Mouse (Mus musculus): Measurements from ENCODE around the gene Mapk8. TPM values are rescaled to one million over a fixed set of nuclear protein-coding genes. Genes with fewer than 3 reads are reported as not detected.
"Not testable (repeated sequence)": the region's sequence is repeated elsewhere in the genome, so short reads cannot be mapped to it uniquely, and the experiment has no call there.

Gene Mapk8
- total RNA-seq (2021) = 10 to 100 TPM; 30.9 to 35.2 TPM
- long read RNA-seq, experiment 1 = 0 reads
- long read RNA-seq, experiment 2 = 0 reads

DNA sequence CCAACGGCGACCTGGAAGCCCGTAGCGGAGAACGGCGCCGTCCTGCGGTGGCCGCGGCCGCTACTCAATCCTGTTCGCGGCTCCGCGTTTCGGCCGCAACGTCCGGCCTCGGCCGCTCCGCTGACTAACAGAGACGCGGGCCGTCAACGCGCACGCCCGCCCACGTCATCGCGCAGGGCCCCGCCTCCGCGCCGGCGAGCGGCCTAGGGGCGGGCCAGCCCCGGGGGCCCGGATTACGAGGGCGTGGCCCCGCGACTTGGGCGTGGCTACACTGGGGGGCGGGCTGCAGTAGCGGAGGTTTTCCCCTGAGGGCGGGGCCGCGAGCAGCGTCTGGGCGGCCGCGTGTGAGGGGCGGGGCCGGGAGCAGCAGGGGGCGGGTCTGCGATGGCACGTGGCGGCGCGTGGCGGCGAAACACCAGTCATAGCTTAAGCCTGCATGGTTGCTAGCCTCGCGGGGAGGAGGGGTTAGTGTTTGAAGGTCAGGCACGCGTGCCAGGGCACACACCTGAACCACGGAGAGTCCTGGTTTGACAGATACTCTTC lies at the start of gene Mapk8:
Mapk8 (minus strand) TSS at position 132 of the 543 bp plus-strand sequence.
- peak; percentile 99 for DNase-seq

DNA sequence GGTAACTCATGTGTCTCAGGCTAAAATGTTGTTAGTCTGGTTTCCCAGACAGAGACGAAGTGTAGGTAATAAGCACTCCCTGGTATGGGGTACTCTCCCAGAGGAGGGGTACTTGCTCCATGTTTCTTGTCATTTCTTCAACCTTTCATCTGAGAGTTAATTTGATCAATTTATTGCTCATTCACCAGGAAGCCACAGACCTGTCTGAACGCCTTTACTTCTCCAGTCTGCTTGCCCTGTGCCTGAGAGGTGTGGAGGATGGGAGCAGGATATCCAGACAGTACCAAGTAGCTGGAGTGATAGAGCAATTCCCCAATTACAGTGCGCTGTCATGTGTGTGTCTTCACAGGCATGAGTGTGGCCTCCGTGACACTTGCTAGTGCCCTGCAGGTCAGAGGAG lies 48.3 kb upstream of the Mapk8 start:
- no peak for DNase-seq

DNA sequence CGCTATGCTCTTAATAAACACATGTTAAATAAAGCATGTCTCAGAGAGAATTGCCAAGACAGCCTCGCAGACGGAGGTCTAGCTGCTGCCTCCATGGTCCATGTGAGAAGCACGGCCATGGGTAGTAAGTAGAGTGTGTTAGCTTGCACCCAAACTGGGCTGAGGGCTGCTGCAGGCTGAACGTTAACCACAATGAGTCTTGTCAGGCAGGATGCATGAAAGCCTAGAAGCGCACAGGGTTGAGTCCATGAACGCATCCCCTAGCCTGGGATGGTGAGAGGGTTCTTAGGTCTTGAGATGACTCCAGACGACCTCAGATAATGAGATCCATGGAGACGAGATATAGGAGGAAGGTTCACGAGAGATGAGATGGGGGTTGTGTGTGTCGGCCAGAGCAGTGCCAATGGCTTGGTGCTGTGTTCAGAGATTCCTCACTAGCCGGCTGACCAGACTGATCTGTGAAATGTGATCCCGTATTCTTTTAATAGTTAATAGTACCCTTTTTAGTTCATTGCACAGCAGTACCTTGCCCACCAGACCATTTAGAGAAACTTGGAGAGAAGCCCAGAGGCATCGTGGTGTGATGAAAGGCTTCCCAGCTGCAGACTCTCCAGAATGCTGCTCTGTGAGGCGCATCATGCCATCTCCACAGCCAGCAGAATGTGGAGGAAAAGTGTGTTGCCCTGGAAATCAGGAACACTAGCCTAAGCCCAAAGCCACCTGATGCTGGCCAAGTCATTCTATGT lies 41.0 kb upstream of the Mapk8 start:
- no peak for DNase-seq

DNA sequence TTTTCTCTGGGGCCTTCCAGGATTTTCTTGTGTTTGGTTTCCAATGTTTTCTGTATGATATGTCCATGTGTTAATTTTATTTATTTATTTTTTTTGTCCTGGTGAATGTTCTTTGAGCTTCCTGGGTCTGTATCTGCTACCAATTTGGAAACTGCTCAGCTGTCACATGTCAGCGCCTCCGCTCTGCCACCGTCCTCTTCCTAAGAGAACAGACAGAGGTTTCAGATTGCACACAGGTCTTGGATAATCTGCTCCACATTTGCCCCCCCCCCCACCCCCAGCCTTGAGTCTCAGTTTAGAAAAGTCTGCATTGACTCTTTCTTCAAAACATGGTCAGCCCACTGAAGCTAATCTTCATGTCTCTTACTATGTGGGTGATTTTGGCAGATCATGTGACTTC lies 35.0 kb upstream of the Mapk8 start:
- DNase-seq = no peak

DNA sequence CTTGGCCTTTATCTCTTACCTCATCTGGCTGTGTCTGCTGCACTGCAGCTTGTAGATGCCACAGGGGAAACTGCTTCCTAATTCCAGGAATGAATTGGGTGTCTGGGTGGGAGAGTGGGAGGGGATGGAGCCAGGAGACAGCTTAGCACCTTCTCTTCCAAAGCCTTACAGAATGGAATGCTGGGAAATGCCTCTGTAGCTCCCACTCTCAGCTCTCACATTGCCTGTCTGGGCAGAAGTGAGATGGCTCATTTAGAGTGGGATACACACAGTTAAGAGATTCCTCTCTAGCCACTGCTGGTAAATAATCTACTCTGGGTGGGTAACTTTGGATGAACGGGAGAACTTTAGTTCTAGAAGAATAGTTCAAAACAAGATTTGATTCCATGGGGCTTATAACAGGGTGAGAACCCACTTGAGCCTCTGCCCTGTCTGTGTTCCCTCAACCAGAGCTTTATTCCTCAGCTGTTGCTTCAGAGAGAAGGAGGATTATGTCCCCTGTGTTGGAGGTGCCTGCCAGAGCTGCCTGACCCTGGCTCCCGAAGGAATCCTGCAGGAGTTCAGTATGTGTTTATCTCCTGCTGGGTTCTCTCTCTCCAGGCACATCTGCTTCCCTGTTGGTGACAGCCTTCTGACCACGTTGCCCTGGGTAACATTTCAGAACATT lies 29.3 kb upstream of the Mapk8 start:
- DNase-seq = no peak

DNA sequence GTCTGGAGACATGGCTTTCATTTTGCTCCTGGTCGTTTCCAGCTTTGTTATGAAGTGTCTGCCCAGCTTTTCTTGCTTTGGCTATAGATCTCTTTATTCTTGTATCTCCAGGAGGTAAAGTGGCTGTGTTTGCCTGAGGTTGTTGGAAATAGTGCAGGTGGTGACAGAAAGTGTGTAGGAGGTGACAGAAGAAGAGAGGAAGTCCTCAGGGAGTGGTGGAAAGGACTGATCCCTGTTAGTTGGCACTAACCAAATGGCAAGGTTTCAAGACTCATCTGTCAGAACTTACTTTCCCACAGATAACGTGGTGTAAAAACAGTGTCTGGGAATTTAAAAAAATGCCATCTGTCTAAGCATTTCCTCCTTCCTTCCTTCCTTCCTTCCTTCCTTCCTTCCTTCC lies 27.5 kb upstream of the Mapk8 start:
- no peak for DNase-seq

DNA sequence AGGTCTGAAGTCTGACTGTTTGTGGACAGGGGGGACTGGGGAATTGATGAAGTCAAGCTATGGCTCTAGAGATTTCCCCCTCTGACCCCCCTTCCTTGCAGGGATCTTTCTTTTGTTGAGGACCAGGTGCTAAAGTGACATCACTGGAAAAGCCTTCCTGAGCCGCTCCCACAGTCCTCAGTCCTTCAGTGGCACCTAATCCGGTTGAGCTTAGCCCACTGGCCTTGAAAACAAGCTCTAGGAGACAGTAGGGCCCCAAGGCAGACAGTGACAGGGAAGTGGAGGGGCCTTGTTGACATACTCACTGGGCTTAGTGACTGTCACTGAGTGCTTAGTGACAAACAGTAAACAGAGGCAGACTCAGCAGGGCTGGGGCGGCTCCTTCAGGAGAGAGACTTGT lies 24.4 kb upstream of the Mapk8 start, which contains the start of gene Frmpd2:
Frmpd2 (plus strand) TSS at position 366 of the 400 bp plus-strand sequence.
- DNase-seq = no peak

DNA sequence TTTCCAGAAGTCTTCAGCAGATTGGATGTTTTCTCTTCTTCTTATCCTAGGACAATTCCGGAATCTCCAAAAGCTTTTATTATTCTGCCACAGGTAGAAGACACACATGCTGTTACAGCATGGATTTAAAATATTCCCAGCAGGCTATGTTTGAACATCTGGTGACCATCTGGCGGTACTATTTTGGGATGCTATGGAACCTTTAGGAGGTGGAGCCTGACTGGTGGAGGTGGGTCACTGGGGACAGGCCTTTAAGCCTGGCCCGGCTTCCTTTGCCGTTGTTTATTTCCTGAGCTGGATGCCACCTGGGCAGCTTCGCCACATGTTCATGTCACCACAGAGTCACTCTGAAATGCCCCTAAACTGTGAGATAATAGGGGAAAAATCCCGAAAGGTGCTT lies 20.8 kb upstream of the Mapk8 start:
- DNase-seq = no peak

DNA sequence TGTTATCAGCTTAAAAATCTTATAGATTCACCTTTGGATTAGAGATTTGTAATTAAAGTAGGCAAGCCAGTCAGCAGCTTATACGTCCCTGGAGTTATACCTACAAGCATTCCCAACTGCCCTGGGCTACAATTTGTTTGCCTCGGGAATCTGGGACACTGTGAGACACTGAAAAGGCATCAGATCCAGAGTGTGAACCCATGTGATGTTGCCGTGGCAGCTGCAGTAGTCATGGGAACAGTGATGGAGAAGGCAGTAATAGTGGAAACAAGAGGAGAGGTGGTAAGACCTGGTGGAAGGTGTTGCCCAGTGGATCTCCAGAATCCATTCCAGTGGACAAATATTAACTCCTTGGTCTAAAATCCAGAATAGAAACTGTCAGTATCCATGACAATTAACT lies 16.7 kb upstream of the Mapk8 start:
- no peak for DNase-seq

DNA sequence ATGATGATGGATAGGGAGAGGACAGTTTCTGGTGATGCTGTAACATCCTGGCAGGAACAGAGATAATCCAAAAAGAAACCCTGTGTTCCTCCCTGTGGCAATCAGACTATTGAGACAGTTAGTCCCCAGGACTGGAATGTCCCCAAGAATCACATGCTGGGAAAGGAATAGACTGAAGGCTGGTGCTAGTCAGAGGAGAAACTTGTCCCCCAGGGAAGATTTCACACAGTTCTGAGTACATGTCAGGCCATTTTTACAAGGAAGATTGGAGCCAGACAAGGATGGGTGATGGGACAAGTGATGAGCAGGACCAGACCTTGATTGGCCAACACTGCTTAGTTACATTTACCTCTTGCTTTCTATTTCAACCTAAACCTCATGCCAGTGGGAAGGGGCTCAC lies 3.4 kb upstream of the Mapk8 start:
- DNase-seq = no peak

DNA sequence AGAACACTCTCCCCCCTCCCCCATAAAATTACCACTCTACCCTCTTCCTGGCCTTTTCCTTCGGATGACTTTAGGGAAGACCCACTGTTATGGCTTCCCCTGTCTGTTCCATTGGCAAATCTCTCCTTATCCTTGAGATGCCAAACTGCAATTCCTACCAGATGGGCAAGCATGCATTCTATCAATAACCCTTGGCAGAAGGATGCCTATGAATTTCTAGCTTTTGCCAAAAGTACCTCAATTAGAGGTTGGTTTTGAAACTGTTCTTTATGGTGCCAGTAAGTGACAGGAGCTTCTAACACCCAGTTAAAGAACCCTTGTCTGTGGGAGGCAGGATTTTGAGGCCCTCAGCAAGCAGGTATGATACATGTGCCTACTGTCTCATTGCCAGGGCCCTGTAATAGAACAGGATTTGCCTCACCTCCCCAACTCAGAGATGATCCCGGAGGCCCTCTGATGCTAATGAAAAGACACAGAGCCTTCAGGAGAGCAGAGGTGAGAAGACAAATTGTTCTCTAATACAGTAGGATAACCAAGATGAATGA lies 2.4 kb upstream of the Mapk8 start:
- DNase-seq = no peak

DNA sequence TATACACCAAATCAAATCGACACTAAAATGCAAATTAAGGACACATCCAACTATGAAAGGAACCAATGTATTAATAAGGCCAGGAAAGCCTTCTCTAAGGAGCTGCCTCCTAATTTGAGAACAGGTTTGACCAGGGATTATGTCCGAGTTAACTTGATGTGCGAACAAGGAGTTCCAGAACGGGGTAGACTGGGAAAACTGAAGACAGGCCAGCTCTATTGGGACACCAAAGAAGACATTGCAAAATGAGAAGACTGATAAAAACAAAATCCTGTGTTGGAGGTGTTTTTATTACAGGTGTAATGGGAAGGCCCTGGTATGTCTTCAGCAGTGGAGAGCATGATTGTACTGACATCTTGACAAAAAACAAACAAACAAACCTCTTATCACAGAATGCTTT lies 1.3 kb upstream of the Mapk8 start:
- DNase-seq = no peak

DNA sequence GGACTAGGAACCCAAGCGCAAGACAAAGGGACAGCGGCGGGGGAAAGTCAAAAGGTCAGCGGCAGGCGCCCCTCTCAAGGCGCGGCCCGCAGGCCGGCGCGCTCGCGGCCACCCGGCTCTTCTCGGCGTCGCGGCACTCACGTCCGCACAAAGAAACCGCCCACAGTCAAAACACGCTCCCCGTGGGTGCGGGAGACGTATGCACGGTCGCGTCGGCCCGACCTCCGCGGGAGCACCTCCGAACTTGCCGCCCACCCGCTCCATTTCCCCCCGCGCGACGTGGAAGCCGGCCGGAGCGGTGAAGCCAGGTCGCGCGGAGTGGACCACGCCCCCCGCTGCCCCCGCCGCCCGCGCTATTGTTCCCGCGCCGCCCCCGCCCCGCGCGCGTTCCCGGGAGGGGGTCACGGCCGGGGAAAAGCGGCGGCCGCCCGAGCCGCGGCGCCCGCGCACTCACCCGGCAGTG lies 366 bp downstream of the Mapk8 start:
- DNase-seq = no peak

DNA sequence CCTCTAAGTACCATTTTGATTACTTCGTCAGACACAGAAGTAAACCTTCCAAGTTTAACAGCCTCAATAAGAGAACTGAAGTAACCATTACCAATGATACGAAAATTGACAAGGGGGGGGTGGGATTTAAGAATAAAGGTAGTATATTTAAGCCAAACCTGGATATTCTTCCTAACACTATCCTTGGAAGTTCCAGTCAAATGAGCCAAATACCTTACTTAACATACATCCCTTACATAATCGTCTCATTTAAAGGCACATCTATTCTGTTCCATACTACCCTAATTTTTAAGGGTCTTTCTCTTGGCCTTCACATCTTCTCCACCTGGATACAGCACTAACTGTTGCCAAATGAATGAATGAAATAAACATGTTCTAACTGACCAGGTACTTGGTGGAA lies 996 bp downstream of the Mapk8 start:
- no peak for DNase-seq

DNA sequence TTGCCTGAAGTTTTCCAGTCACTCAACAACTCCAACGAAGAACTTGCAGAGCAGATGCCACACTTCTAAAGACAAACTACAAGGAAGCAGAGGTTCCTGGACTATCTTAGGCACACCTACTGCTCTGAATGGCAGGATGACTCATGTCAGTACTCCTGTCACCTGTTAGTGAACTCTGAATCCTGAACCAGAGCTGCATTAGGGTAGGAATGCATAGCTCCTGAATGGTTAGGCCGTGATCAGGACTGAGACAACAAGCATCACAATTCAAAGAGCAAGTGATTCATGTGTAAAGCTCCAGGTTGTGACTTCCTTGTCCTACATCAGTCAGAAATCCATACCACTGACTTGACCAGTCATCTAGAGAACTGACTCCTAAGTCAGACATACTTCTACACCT lies 3.2 kb downstream of the Mapk8 start:
- no peak for DNase-seq

DNA sequence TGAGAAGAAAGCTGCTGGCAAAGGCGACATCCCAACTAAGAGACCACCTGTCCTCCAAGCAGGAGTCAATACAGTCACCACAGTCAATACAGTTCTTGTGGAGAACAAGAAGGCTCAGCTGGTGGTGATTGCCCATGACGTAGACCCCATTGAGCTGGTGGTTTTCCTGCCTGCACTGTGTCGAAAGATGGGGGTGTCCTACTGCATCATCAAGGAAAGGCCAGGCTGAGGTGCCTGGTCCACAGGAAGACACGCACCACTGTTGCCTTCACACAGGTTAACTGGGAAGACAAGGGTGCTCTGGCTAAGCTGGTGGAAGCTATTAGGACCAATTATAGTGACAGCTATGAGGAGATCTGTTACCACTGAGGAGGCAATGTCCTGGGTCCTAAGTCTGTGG lies 14.5 kb downstream of the Mapk8 start:
- not testable (repeated sequence) for DNase-seq

DNA sequence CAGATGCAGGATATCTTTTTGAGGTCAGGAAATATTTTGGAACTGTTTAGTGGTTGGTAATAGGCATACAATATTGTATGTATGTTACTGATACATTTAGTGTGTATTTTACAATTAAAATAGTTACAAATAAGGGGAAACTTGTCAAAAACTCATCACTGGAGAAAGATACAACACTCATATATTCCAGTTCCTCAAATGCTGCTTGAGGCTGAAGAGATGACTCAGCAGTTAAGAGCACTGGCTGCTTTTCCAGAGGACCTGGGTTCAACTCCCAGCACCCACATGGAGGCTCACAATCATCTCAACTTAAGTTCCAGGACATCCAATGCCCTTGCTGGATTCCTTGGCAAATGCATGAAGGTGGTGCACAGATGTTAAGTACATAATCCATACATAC lies 22.8 kb downstream of the Mapk8 start:
- DNase-seq = no peak

DNA sequence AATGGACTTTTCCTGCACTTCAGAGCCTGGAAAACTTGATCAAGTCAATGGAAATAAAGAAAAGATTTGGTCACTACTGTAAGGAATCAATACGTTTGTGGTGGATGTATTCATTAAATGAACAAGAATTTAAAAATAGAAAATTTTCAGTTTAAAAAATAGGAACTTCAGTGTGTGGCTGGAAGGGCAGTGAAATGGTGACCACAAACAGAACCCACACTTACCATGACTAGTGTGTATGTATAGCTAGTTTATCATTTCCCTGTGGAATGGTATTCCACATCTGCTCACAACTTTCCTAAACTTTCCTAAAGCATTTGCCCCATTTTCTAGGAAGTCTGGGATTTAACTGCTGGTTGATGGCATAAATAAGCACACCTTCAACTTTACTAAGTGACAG lies 24.0 kb downstream of the Mapk8 start:
- DNase-seq = no peak

DNA sequence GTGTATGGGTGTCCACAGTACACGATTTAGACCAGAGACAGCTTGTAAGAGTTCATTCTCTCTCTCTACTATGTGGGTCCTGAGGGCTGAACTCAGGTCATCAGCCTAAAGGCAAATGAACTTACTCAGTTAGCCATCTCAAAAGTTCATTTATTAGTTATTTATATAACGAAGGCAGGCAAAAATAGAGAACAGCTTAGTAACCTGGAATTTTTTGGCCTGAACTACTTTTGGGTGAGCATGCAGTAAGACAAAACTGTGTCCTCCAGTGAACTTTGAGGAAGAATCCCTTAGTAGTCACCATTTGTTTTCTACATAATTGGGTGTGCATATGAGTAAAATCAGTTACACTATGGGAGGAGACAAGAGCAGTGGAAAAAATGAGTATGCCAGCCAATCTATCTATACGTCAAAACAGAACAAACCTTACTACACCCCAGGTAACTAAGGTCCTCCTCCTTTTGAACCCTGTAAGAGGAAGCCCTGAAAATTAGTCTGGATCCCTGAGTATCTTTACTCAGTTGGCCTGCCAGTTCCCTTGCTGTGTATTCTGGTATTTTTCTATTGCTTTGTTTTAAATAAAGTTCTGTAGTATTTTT lies 28.5 kb downstream of the Mapk8 start:
- no peak for DNase-seq

DNA sequence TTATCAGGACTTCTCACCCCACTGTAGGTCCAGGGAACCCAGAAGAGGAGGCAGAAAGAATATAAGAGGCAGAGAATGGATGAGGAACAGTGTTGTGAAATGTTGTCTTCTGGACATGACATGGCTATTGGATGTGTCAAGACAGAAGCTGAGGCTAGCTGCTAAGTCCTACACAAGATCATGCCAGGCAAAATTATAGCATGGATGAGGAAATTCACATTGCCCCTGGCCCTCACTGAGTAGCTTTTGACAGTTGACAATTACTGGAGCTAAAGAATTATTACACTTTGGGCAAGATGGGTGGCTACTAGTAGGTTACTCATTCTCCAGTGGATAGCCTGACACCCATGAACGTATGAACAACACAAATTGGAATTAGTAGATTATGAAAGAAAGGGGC lies 31.2 kb downstream of the Mapk8 start:
- DNase-seq = no peak

DNA sequence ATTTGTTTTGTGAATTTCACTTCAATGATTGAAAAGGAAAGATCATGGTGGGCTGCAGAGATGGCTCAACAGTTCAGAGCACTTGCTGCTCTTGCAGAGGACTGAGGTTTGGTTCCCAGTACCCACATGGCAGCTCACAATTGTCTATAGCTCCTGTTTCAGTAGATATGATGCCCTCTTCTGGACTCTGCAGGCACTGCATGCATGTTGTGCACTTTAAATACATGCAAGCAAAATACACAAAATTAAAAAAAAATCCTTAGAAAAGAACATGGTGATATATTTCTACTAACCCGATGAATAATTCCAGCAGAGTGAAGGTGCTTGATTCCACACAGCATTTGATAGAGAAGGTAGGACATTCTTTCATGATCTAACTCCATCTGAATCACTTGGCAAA lies 44.6 kb downstream of the Mapk8 start:
- no peak for DNase-seq

DNA sequence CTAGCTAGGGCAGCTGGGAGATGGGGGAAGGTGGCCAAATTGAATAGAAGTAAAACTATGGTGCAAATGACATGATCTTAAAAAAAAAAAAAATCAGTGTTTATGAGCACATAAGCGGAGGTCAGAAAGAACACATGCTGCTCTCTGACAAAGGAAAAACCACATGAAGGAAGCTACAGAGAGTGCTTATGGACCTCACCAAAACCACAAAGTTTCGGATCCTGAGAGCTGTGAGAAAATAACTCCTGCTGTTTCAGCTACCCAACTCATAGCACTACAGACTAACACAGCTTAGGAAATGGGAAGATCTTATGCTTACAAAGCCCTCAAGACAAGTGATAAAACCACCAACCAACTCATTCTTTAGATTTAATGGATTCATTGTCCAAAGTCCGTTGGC lies 46.9 kb downstream of the Mapk8 start:
- no peak for DNase-seq

Measured in gastrocnemius, postnatal 10 days (tissue).